ENCODE assay signal across 7 mouse cellular contexts in genomic region chr1:133129471-133130221, GRCm38 (mm10). TPM values are rescaled to one million over a fixed set of nuclear protein-coding genes. Genes with fewer than 3 reads are reported as not detected.
DNase-seq lines count a peak whose midpoint lies in the region; ATAC-seq lines count a peak whose summit lies in the region.

No protein-coding gene starts in this region.

- H3K9ac ChIP-seq in hindbrain, embryonic 14.5 days, result no peak overlapping the region

- H3K36me3 ChIP-seq in hindbrain, embryonic 14.5 days (replicated peaks; ENCODE audit: control insufficient read depth, insufficient read depth), result peaks cover 11% of the 10 kb centered on the region
- H3K36me3 ChIP-seq in megakaryocyte, embryonic 14.5 days (replicated peaks; ENCODE audit: low read length), result peaks cover 23% of the 10 kb centered on the region

- ATAC-seq in hindbrain, embryonic 14.5 days (ENCODE audit: low FRiP score), result no peak

- no peak overlapping the region for H3K4me3 ChIP-seq in hindbrain, embryonic 14.5 days (replicated peaks; ENCODE audit: low read length)
- H3K4me3 ChIP-seq in megakaryocyte, embryonic 14.5 days (replicated peaks), result peak overlapping the region; percentile 81

- DNase-seq in right cerebral cortex, adult 18-20 months, result peak; percentile 21
- no peak for DNase-seq in right cerebral cortex, postnatal 4 days
- DNase-seq in embryo, embryonic 10 days (ENCODE audit: low spot score), result peak; percentile 37
- no peak for DNase-seq in hindbrain, embryonic 14.5 days (ENCODE audit: low spot score)
- DNase-seq in urinary bladder, adult 2 months (ENCODE audit: low spot score), result no peak
- DNase-seq in urinary bladder, postnatal 25 days (ENCODE audit: low spot score), result no peak

- H3K4me1 ChIP-seq in hindbrain, embryonic 14.5 days (replicated peaks; ENCODE audit: control insufficient read depth, insufficient read depth, low read length), result peaks cover 31% of the 10 kb centered on the region
- peaks cover 33% of the 10 kb centered on the region for H3K4me1 ChIP-seq in megakaryocyte, embryonic 14.5 days

- peak overlapping the region; percentile 28 for H3K4me2 ChIP-seq in hindbrain, embryonic 14.5 days (replicated peaks)

- H3K27me3 ChIP-seq in hindbrain, embryonic 14.5 days (ENCODE audit: control insufficient read depth, insufficient read depth, low read length), result no peaks in the 10 kb centered on the region
- H3K27me3 ChIP-seq in megakaryocyte, embryonic 14.5 days (replicated peaks), result no peaks in the 10 kb centered on the region

- no peaks in the 10 kb centered on the region for H3K9me3 ChIP-seq in hindbrain, embryonic 14.5 days (ENCODE audit: control insufficient read depth, low read length)
- H3K9me3 ChIP-seq in megakaryocyte, embryonic 14.5 days, result no peaks in the 10 kb centered on the region

- 12% methylated on average over 16 of the region's 16 CpGs for WGBS in hindbrain, embryonic 14.5 days

- peak overlapping the region; percentile 95 for H3K27ac ChIP-seq in hindbrain, embryonic 14.5 days

RNA-seq across cellular contexts. Expression of gene Ppp1r15b, which starts 1.3 kb away (rescaled TPM):
- 29.6 and 36.0 TPM in 2 replicates for polyA plus RNA-seq in hindbrain, embryonic 14.5 days (2014; fragmentation: Nextera tagmentation; extraction: Ambion mirVana)
- polyA plus RNA-seq in megakaryocyte, embryonic 14.5 days (2012; ENCODE audit: insufficient read depth, low replicate concordance), result 6.7 and 8.7 TPM in 2 replicates
- polyA plus RNA-seq in urinary bladder, adult 2 months (2012; rRNA removed), result 30.5 and 30.9 TPM in 2 replicates

RNA-seq across cellular contexts. Expression of gene Plekha6, which starts 34.4 kb away (rescaled TPM):
- 21.4 and 22.2 TPM in 2 replicates for polyA plus RNA-seq in hindbrain, embryonic 14.5 days (2014; fragmentation: Nextera tagmentation; extraction: Ambion mirVana)
- 0.57 TPM in 1 of 2 replicates, not detected in the other for polyA plus RNA-seq in megakaryocyte, embryonic 14.5 days (2012; ENCODE audit: insufficient read depth, low replicate concordance)
- polyA plus RNA-seq in urinary bladder, adult 2 months (2012; rRNA removed), result 81.1 and 94.9 TPM in 2 replicates

Comparison
In these comparisons a context has a peak if more than half of its experiments do, and no peak if none do; other contexts are left out.
1. DNase-seq: peak in right cerebral cortex, adult 18-20 months (single experiment) and embryo, embryonic 10 days (single experiment); none in right cerebral cortex, postnatal 4 days (single experiment), hindbrain, embryonic 14.5 days (single experiment), urinary bladder, adult 2 months (single experiment) and urinary bladder, postnatal 25 days (single experiment).
2. RNA of gene Plekha6, which starts 34.4 kb away (polyA plus RNA-seq): 81.1 to 94.9 TPM in urinary bladder, adult 2 months and 21.4 to 22.2 TPM in hindbrain, embryonic 14.5 days; 0.57 TPM in megakaryocyte, embryonic 14.5 days; every median in the first group is over 10 times any median in the second.